Mouse (Mus musculus) thymus, adult 2 months (tissue): ENCODE data around the gene Gm13283.
"Not testable (repeated sequence)": the region's sequence is repeated elsewhere in the genome, so short reads cannot be mapped to it uniquely, and the experiment has no call there.

Experiments
- CTCF ChIP-seq: fragments of 200-500 bp; IDR thresholded peaks from 2 replicates; pipeline ENCODE4 v1.5.1; 2012; ENCODE audit warnings: mild to moderate bottlenecking, control low read depth, low read length, moderate library complexity, borderline replicate concordance; ENCODE audit not compliant: control insufficient read depth, poor library complexity, insufficient read depth; ENCODE audit errors: extremely low read depth
- POLR2A ChIP-seq: fragments of 200-500 bp; IDR thresholded peaks from 2 replicates; pipeline ENCODE4 v1.6.1; 2012; ENCODE audit warnings: mild to moderate bottlenecking, low read length, control low read depth, moderate library complexity; ENCODE audit not compliant: control insufficient read depth, poor library complexity, insufficient read depth; ENCODE audit errors: extremely low read depth

- not testable (repeated sequence) for TF ChIP-seq POLR2A, CTCF
Measured at GRCm38 (mm10) chr4:88799365-88799764, 39.4 kb downstream of the Gm13283 start, which contains the start of gene Gm13285.
